Mouse (Mus musculus) heart, embryonic 13.5 days (tissue): ENCODE measurements around the gene Reep1. TPM values are rescaled to one million over a fixed set of nuclear protein-coding genes. Genes with fewer than 3 reads are reported as not detected.

Experiments used
- ATAC-seq: fragments of 200-750 bp; cut with Nextera tagmentation; 2 replicates; pipeline ENCODE4 v1.8.0; 2017; ENCODE audit warnings: moderate TSS enrichment; ENCODE audit not compliant: insufficient number of reproducible peaks, low FRiP score, low TSS enrichment; ENCODE audit errors: extremely low read depth
- H3K27ac ChIP-seq: fragments of 300-500 bp; sonication (generic); replicated peaks from 2 replicates; pipeline ENCODE4 v1.5.1; 2015; ENCODE audit warnings: moderate library complexity, mild to moderate bottlenecking, inconsistent platforms
- H3K27me3 ChIP-seq: fragments of 300-500 bp; sonication (generic); replicated peaks from 2 replicates; pipeline ENCODE4 v1.6.1; 2015; ENCODE audit warnings: mild to moderate bottlenecking, inconsistent platforms
- H3K36me3 ChIP-seq: fragments of 300-500 bp; sonication (generic); 2 replicates; pipeline ENCODE4 v1.6.1; 2015; ENCODE audit warnings: mild to moderate bottlenecking, inconsistent platforms
- H3K4me1 ChIP-seq: fragments of 300-500 bp; sonication (generic); 2 replicates; pipeline ENCODE4 v1.6.1; 2015; ENCODE audit warnings: inconsistent platforms
- H3K4me2 ChIP-seq: fragments of 300-500 bp; sonication (generic); 2 replicates; pipeline ENCODE4 v1.6.1; 2015; ENCODE audit warnings: inconsistent platforms, mild to moderate bottlenecking, moderate library complexity
- H3K4me3 ChIP-seq: fragments of 300-500 bp; sonication (generic); 2 replicates; pipeline ENCODE4 v1.5.1; 2015; ENCODE audit warnings: moderate library complexity, mild to moderate bottlenecking, inconsistent platforms
- H3K9ac ChIP-seq: fragments of 300-500 bp; sonication (generic); 2 replicates; pipeline ENCODE4 v1.6.1; 2015; ENCODE audit warnings: inconsistent platforms, mild to moderate bottlenecking, moderate library complexity
- H3K9me3 ChIP-seq: fragments of 300-500 bp; sonication (generic); 2 replicates; pipeline ENCODE4 v1.6.1; 2016; ENCODE audit warnings: inconsistent platforms
- WGBS: fragments of 180-500 bp; shearing (Covaris S2); methylation state at CpG from one replicate; pipeline ENCODE4 v1.1.7; 2015; ENCODE audit warnings: mixed read lengths; 5-methylcytosine and 5-hydroxymethylcytosine counted together
- polyA plus RNA-seq: library from polyadenylated mRNA; unstranded; fragments of >200 nt; fragmentation: Nextera tagmentation; extraction: Ambion mirVana; gene quantifications from 2 replicates; pipeline ENCODE4 v1.2.1, GENCODE M21; 2015

The Reep1 gene
- polyA plus RNA-seq, 1 experiment from 2014 or later: 17.9 TPM

DNA sequence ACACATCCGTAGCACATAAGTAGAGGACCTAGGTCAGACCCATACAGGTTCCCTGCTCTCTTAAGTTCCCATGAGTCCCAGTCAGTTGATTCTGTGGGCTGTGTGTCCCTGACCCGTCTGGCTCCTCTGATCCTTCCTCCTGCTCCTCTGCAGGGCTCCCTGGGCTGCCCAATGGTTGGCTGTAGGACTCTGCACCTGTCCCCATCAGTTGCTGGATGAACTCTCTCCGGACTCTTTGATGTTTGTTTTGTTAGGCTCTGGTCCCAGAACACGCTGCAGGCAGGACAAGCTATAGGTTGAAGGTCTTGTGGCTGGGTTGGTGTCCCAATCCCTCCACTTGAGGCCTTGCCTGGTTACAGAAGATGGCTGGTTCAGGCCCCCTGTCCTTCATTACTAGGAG is 51.4 kb downstream of the Reep1 start:
- Histone ChIP-seq H3K4me3 (no peak overlapping the region), H3K27me3 (no peaks in the 10 kb centered on the region), H3K9ac (no peak overlapping the region), H3K9me3 (no peaks in the 10 kb centered on the region), H3K4me2 (no peak overlapping the region), H3K4me1 (peaks cover 25% of the 10 kb centered on the region), H3K27ac (no peak overlapping the region), H3K36me3 (peaks cover 19% of the 10 kb centered on the region)
- 83% methylated on average over 4 of the region's 4 CpGs for WGBS
- ATAC-seq: no peak

- H3K9me3 ChIP-seq: no peaks in the 10 kb centered on the region
- no peak overlapping the region for H3K9ac ChIP-seq
- H3K27me3 ChIP-seq: no peaks in the 10 kb centered on the region
- no peak for ATAC-seq
- H3K4me2 ChIP-seq: no peak overlapping the region
- H3K4me1 ChIP-seq: peaks cover 25% of the 10 kb centered on the region
- no peak overlapping the region for H3K27ac ChIP-seq
- no peak overlapping the region for H3K4me3 ChIP-seq
- WGBS: 88% methylated on average over 6 of the region's 6 CpGs
- H3K36me3 ChIP-seq: peaks cover 22% of the 10 kb centered on the region
Observed at GRCm38 (mm10) chr6:71760073-71760472, 52.7 kb downstream of the Reep1 start.

GRCm38 (mm10) chr6:71767761-71768160 is 60.4 kb downstream of the Reep1 start:
- 36% methylated on average over 4 of the region's 4 CpGs for WGBS
- Histone ChIP-seq H3K4me1 (no peaks in the 10 kb centered on the region; the same call in 1 of the 2 replicates), H3K9me3 (0 out of 2 replicates have a peak, but pooled peaks cover 6% of the 10 kb centered on the region), H3K4me2 (no peak overlapping the region), H3K27me3 (no peaks in the 10 kb centered on the region), H3K9ac (no peak overlapping the region), H3K27ac (no peak overlapping the region), H3K4me3 (no peak overlapping the region), H3K36me3 (peaks cover 33% of the 10 kb centered on the region)
- no peak for ATAC-seq

DNA sequence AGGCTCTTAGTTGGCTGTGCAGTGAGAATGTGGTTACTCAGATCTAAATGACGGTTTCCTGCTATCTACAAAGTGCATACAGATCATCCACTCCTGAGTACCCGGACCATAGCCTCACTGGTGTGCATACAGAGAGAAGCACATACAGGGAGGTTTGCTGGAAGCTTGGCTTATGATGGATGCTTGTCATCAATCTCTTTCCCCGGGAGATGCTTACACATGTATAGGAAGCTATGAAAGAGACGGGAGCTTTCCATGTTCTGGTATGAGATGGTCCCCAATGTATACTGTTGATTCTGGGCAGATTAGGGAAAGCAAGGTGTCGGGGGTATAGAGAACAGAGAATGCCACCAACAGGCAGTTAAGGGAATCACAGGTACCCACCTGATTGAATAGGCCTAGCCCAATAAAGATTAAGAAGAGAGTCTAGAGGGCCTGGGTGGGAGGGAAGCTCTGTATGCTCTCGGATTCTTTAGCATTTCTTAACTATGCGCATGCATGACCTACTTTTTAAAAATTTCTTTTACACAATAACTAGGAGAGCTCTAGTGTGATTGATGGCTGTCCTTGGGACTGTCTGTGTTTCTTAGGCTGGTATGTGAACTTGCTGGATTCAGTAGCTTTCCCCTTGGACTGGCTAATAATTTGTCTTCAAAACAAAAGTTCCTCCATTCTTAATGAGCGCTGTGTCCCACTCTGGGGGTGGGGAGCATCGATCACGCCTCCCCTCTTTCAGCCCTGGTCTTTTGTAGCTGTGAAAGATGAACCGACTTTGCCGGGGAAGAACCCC is 62.7 kb downstream of the Reep1 start:
- 0 out of 2 replicates have a peak, but pooled peaks cover 6% of the 10 kb centered on the region for H3K9me3 ChIP-seq
- no peak overlapping the region for H3K4me2 ChIP-seq
- no peak for ATAC-seq
- 77% methylated on average over 12 of the region's 12 CpGs for WGBS
- H3K27me3 ChIP-seq: no peaks in the 10 kb centered on the region
- no peaks in the 10 kb centered on the region; the same call in 1 of the 2 replicates for H3K4me1 ChIP-seq
- no peak overlapping the region for H3K4me3 ChIP-seq
- H3K36me3 ChIP-seq: peaks cover 32% of the 10 kb centered on the region
- no peak overlapping the region for H3K27ac ChIP-seq
- no peak overlapping the region for H3K9ac ChIP-seq

DNA sequence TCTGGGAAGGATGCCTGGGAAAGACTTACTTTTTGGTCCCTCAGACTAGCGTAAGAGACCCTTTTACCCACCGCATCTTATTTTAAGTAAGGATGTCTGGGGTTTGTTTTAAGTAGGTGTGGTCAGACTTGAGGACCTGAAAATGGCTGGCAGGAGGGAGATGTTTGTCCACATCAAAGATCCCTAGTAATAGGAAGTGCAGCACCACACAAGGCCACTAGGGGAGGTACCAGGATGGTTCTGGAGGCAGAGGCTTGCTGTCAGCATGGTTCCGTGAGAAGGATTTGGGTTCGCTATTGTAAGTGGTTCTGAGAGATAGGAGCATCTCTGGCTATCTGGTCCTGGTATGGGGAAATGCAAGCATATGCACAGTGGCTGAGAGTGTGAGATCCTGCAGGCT is 63.5 kb downstream of the Reep1 start:
- Histone ChIP-seq H3K9me3 (0 out of 2 replicates have a peak, but pooled peaks cover 6% of the 10 kb centered on the region), H3K27ac (no peak overlapping the region), H3K27me3 (no peaks in the 10 kb centered on the region), H3K4me2 (no peak overlapping the region), H3K4me3 (no peak overlapping the region), H3K9ac (no peak overlapping the region), H3K4me1 (no peaks in the 10 kb centered on the region; the same call in 1 of the 2 replicates), H3K36me3 (peaks cover 31% of the 10 kb centered on the region)
- 92% methylated on average over 4 of the region's 4 CpGs for WGBS
- no peak for ATAC-seq

DNA sequence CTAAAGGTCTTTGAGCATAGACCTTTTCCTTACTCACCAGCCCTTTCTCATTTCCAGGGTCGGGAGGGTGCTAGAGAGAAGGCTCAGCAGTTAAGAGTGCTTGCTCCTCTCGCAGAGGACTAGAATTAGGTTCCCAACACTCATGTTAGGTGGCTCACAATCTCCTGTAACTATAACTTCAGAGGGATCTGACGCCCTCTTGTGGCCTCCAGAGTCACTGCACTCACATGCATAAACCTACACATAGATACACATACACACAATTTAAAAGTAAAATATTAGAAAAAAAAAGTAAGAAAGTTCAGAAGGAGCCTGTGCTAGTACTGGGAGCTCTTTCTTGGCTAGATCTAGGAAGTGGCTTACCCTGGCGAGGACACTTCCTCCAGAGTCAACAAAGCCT is 63.9 kb downstream of the Reep1 start:
- no peak overlapping the region for H3K9ac ChIP-seq
- no peak for ATAC-seq
- peaks cover 33% of the 10 kb centered on the region for H3K36me3 ChIP-seq
- no peak overlapping the region for H3K4me2 ChIP-seq
- 0 out of 2 replicates have a peak, but pooled peaks cover 6% of the 10 kb centered on the region for H3K9me3 ChIP-seq
- no peaks in the 10 kb centered on the region for H3K27me3 ChIP-seq
- no peak overlapping the region for H3K27ac ChIP-seq
- H3K4me3 ChIP-seq: no peak overlapping the region
- H3K4me1 ChIP-seq: no peaks in the 10 kb centered on the region; the same call in 1 of the 2 replicates
- 83% methylated on average over 4 of the region's 4 CpGs for WGBS

DNA sequence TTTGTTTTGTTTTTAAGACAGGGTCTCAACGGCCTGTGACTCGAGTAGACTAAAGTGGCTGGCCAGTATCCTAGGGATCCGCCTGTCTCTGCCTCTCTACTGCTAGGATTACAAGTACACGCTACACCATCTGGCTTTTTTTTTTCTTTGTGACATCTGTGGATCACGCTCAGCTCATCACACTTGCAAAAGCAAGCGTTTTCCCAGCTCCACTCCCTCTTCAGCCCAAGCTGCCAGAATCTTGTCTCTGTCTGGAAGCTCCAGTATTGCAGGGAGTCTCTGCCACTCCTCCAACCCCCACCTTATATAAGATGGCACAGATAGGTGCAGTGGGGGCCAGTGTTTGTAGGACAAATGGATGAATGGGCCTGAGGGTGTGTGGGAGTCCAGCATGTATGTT is 64.8 kb downstream of the Reep1 start:
- H3K4me1 ChIP-seq: no peaks in the 10 kb centered on the region; the same call in 1 of the 2 replicates
- no peaks in the 10 kb centered on the region for H3K27me3 ChIP-seq
- H3K36me3 ChIP-seq: peaks cover 31% of the 10 kb centered on the region
- no peak overlapping the region for H3K4me3 ChIP-seq
- ATAC-seq: no peak
- H3K4me2 ChIP-seq: no peak overlapping the region
- 0 out of 2 replicates have a peak, but pooled peaks cover 6% of the 10 kb centered on the region for H3K9me3 ChIP-seq
- WGBS: 74% methylated on average over 6 of the region's 6 CpGs
- no peak overlapping the region for H3K27ac ChIP-seq
- H3K9ac ChIP-seq: no peak overlapping the region

DNA sequence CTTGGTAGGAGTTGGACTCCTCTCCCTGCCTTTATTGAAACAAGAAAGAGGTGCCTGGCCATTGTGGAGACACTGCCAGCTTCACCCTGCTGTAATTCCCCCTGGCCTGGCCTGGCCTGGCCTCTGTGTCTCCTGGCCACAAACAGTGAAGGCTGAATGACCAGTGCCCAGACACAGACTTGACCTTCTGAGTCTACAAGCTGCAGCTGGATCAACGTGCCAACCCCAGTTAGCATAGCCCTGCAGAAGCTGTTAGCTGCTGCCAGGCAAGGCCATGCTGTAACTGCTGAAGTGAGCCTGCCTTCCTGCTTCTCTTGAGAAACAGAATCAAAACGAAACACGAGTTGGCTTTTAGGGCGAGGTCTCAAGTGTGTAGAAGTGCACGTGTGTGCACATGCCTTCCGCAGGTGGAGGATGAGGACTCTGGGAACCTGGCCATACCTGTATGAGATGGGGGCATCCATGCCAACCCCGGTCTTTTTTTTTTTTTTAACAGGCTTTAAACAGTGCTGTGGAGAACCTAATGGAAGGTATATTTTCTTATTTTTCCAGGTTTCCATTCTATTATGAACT is 65.4 kb downstream of the Reep1 start:
- H3K4me3 ChIP-seq: no peak overlapping the region
- H3K9ac ChIP-seq: no peak overlapping the region
- H3K4me2 ChIP-seq: no peak overlapping the region
- no peak overlapping the region for H3K27ac ChIP-seq
- no peaks in the 10 kb centered on the region; the same call in 1 of the 2 replicates for H3K4me1 ChIP-seq
- H3K36me3 ChIP-seq: peaks cover 35% of the 10 kb centered on the region
- ATAC-seq: no peak
- 0 out of 2 replicates have a peak, but pooled peaks cover 6% of the 10 kb centered on the region for H3K9me3 ChIP-seq
- 83% methylated on average over 7 of the region's 7 CpGs for WGBS
- H3K27me3 ChIP-seq: no peaks in the 10 kb centered on the region

DNA sequence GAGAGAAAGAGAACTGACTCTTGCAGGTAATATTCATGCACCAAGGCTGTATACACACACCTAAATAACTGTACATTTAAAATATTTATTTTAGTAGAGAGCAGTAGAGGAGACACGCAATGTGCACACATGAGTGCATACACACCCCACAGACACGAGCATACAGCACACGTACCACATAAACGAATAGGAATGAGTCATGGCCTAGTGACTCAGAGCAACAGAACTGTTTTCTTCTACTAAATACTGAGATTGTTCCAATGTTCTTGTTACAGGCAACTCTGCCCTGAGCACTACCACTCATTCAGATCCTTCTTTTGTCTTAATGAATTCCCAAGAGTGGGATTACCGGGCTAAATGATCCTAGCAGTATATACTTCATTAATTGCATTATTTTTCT is 70.7 kb downstream of the Reep1 start:
- peaks cover 8% of the 10 kb centered on the region; the same call in 1 of the 2 replicates for H3K4me1 ChIP-seq
- no peaks in the 10 kb centered on the region for H3K27me3 ChIP-seq
- no peak overlapping the region for H3K9ac ChIP-seq
- peaks cover 40% of the 10 kb centered on the region for H3K36me3 ChIP-seq
- no peak for ATAC-seq
- no peaks in the 10 kb centered on the region for H3K9me3 ChIP-seq
- H3K4me2 ChIP-seq: no peak overlapping the region
- H3K4me3 ChIP-seq: no peak overlapping the region
- 88% methylated on average over 5 of the region's 5 CpGs for WGBS
- no peak overlapping the region for H3K27ac ChIP-seq

- Histone ChIP-seq H3K4me1 (peaks cover 8% of the 10 kb centered on the region; the same call in 1 of the 2 replicates), H3K27ac (no peak overlapping the region), H3K36me3 (peaks cover 44% of the 10 kb centered on the region), H3K27me3 (no peaks in the 10 kb centered on the region), H3K9me3 (no peaks in the 10 kb centered on the region), H3K4me2 (no peak overlapping the region), H3K4me3 (no peak overlapping the region), H3K9ac (no peak overlapping the region)
- 72% methylated on average over 2 of the region's 2 CpGs for WGBS
- no peak for ATAC-seq
Observed at GRCm38 (mm10) chr6:71779831-71780230, 72.5 kb downstream of the Reep1 start.

- H3K27me3 ChIP-seq: no peaks in the 10 kb centered on the region
- no peak overlapping the region for H3K4me2 ChIP-seq
- H3K27ac ChIP-seq: no peak overlapping the region
- no peak overlapping the region for H3K9ac ChIP-seq
- H3K36me3 ChIP-seq: peaks cover 44% of the 10 kb centered on the region
- H3K9me3 ChIP-seq: no peaks in the 10 kb centered on the region
- H3K4me3 ChIP-seq: no peak overlapping the region
- H3K4me1 ChIP-seq: peaks cover 8% of the 10 kb centered on the region; the same call in 1 of the 2 replicates
- ATAC-seq: no peak
- WGBS: 71% methylated on average over 7 of the region's 7 CpGs
Observed at GRCm38 (mm10) chr6:71780431-71780830, 73.1 kb downstream of the Reep1 start.
